Mouse (Mus musculus) CD4-positive, CD25-positive, alpha-beta regulatory T cell, adult 2 months (primary cell): ENCODE results near the gene Il1rap.

Source experiments
- DNase-seq: peaks from one replicate; pipeline ENCODE4 v3.0.0-alpha.2; 2012; ENCODE audit warnings: low read depth, low spot score

Il1rap gene

DNA sequence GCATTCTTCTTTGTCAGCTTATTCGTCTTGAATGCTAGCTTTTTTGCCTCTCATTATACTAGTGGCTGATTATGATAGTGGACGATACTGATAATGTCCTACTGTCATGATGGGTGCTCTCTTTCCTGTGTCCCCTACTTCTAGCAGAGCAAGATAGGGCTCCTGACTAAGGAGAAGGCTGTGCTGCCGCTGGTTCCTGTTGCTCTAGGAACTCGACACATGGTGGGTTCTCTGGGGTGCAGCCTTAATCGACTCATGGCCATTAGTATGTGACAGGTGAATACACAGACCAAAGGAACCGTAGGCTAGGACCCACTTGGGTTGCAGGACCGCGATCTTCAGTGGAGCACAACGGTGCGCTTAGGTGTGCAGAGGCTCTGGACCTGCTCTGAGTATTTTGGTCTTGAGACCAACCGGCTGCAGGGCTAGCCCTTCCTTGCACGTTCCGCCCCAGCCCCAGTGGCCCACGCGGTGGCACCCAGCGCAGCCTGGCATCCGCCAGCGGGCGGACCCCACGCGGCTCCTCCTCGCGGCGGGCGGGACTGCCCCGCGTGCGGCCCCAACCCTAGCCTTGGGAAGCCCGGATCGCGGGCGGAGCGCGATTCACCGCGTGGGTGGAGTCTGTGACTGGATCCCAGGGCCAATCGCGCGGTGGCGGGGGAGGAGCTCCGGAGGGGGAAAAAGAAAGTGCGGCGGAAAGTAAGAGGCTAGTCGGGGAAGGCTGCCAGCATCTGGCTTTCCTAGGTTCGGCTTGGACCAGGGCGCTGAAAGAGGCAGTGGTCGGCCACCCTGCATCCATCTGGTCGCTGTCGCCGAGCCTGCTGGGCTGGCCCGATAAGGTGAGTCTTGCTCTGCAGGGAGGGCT, at the start of gene Il1rap:
Il1rap (plus strand) TSS at position 657 of the 865 bp plus-strand sequence.
- DNase-seq = peak; percentile 94

- DNase-seq = no peak
Measured at GRCm38 (mm10) chr16:26532287-26532686, 49.2 kb upstream of the Il1rap start.

DNA sequence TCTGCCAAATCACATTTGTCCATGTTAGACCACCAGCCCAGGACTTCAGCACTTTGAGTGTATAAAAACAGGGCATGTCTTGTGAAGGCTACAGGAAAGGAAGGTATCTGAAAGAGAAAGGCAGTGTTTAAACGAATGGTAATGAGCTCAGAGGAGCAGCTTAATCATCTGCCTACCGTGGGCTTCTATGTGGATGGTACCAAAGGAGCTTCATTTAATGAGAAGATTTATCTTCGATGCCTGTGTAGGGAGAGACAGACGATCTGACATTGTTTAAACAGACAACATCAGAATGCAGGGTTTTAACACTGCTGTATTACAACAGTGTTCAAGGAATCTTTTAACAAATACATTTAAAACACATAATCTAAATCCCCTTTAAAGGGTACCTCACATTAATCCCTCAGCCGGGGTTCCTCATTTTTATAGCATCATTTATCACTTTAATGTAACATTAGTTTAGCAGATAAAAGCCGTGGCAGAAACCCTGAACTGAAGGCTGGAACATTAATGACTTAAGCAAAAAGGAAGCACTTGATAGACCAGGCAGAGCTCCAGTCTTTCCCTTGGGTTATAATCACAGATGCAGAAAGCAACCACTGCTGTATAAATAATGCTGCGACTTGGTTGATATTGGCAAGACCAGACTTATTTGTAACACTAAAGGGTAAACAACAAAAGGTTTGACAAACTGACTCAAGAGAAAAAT, 35.2 kb upstream of the Il1rap start:
- no peak for DNase-seq

- DNase-seq = no peak
Measured at GRCm38 (mm10) chr16:26546879-26547206, 34.7 kb upstream of the Il1rap start.

GRCm38 (mm10) chr16:26549221-26549620, 32.3 kb upstream of the Il1rap start:
- no peak for DNase-seq

DNA sequence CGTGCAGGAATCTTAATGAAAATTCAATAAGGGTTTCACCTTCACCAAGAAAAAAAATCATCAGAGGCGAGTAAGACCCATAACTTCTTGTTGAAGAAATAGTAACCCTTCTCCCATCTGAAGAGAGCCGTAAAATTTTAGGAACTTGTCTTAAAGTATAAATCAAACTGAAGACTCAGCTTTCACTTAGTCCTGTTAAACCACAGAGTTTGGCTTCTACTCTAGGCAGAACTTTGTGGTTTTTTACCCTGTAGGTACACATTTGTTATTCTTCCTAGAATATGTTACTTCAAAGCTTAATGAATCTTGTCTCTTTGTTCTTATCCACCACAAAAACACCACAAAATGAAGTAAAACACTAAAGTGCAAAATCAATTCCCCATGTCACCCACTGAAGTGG, 29.3 kb upstream of the Il1rap start:
- DNase-seq = no peak

- DNase-seq = no peak
Measured at GRCm38 (mm10) chr16:26558797-26559196, 22.7 kb upstream of the Il1rap start.

- no peak for DNase-seq
Measured at GRCm38 (mm10) chr16:26561743-26562142, 19.8 kb upstream of the Il1rap start.

- no peak for DNase-seq
Measured at GRCm38 (mm10) chr16:26562771-26563170, 18.7 kb upstream of the Il1rap start.

DNA sequence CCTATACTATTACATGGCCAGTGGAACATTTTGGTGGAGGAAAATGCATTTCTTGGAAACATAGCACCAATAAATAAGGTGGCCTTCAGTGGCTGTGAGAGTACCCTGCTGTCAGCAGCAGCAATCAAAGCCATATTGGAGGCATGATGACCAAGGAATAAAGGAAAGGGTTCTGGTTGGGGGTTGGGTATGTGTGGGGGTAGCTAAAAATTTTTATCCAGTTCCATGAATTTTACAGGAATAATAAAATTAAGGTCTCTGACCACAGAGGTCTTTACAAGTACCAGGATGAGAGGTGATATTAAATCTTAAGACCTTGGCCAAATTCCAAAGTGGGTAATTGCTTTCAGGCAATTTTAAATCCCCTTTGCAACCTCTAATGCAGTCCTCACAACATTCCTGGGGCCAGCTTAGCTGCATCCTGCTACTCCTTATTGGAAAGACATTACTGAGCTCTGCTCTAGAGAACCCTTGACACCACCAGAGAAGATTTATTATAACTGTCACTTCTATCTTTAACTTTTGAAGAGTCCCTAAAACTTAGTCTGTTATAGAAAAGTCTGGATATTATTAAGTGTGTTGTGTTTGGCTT, 12.0 kb upstream of the Il1rap start:
- DNase-seq = no peak

GRCm38 (mm10) chr16:26571836-26572235, 9.7 kb upstream of the Il1rap start:
- no peak for DNase-seq

GRCm38 (mm10) chr16:26574173-26574572, 7.3 kb upstream of the Il1rap start:
- no peak for DNase-seq

DNA sequence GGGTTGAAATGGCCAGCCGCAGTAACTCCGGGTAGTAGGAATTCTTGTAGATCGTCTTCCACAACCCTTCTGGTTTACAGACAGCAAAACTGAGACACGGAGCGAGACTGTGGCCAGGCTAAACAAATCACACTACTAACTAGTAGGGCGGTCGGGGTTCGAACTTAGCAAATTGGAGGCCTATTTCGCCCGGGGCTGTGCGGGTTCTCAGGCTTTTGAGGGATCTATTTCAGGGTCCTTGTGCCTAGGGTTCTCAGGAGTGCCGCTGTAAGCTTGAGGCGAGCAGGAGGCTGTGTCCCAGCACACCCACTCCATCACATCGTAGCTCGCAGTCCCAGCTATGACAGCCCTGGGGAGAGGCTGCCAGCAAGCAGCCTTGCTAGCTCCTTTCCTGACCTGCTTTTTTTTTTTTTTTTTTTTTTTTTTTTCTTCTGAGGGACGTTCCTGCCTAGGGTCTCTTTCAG, 441 bp downstream of the Il1rap start:
- no peak for DNase-seq

GRCm38 (mm10) chr16:26585806-26586205, 4.3 kb downstream of the Il1rap start:
- no peak for DNase-seq

GRCm38 (mm10) chr16:26590897-26591570, 9.5 kb downstream of the Il1rap start:
- no peak for DNase-seq

DNA sequence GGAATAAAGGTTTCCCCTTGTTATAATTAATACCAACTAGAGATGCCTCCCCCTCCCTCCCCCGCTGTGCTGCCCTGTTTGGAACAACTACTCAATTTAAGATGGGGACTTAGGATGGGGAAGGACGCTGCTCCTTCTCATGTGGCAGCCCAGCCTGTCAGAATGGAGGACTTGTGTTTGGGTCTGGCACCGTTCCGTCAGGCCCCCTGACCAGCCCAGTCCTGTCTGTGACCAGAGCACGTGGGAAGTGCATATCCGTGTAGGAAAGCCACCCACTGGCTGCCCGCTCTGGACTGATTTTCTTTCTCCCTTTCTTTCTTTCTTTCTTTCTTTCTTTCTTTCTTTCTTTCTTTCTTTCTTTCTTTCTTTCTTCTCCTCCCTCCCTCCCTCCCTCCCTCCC, 14.9 kb downstream of the Il1rap start:
- no peak for DNase-seq

DNA sequence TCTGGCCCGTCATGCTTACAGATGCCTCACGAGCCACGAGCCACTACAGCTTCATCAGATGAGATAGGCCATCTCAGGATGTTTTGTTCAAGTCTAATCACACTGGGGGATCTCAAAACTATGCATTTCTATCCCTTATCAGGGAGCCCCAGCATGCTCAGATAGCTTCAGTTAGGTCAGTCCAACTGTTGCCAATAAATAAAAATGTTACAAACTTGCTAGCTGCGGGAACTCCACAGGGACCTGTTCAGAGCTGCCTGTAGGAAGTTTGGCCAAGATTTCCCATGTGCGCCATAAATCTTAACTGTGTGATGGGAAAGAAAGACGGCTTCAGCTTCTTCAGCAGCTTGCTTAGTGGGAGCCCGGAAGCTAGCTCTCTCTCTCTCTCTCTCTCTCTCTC, 15.8 kb downstream of the Il1rap start:
- DNase-seq = no peak

GRCm38 (mm10) chr16:26598591-26598990, 17.1 kb downstream of the Il1rap start:
- DNase-seq = peak; percentile 5

DNA sequence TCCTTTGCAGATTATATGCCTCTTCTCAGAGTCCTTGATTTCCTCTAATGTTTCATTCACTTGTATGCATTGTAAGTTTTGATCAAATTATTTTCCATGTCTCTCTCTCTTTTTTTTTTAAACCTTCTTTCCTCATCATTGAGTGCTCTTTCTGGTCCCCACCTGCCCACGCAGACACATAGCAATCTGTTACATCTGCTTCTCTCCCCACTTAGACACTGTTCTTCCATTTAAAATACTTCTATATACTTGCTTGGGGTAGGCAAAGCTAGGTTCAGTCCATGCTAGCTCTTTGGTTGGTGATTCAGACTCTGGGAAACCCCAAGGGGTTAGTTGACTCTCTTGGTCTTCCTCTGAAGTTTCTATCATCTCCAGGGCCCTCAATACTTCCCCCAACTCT, 20.0 kb downstream of the Il1rap start:
- DNase-seq = no peak

- no peak for DNase-seq
Measured at GRCm38 (mm10) chr16:26604621-26605020, 23.1 kb downstream of the Il1rap start.

- DNase-seq = no peak
Measured at GRCm38 (mm10) chr16:26608003-26608402, 26.5 kb downstream of the Il1rap start.

- DNase-seq = no peak
Measured at GRCm38 (mm10) chr16:26610508-26610907, 29.0 kb downstream of the Il1rap start.
